Mouse (Mus musculus) heart, embryonic 15.5 days (tissue): ENCODE results near the gene Tbc1d17. TPM values are rescaled to one million over a fixed set of nuclear protein-coding genes. Genes with fewer than 3 reads are reported as not detected.

Experiments used
- ATAC-seq: fragments of 200-750 bp; cut with Nextera tagmentation; replicated peaks from 2 replicates; pipeline ENCODE4 v1.8.0; 2017; ENCODE audit warnings: low read depth, moderate TSS enrichment; ENCODE audit not compliant: insufficient number of reproducible peaks, insufficient read depth, low FRiP score
- H3K27ac ChIP-seq: fragments of 300-500 bp; sonication (generic); 2 replicates; pipeline ENCODE4 v1.5.1; 2015; ENCODE audit warnings: mild to moderate bottlenecking, inconsistent platforms
- H3K27me3 ChIP-seq: fragments of 300-500 bp; sonication (generic); 2 replicates; pipeline ENCODE4 v1.6.1; 2015; ENCODE audit warnings: inconsistent platforms
- H3K36me3 ChIP-seq: fragments of 300-500 bp; sonication (generic); 2 replicates; pipeline ENCODE4 v1.6.1; 2015; ENCODE audit warnings: mild to moderate bottlenecking, inconsistent platforms
- H3K4me1 ChIP-seq: fragments of 300-500 bp; sonication (generic); replicated peaks from 2 replicates; pipeline ENCODE4 v1.6.1; 2015; ENCODE audit warnings: inconsistent platforms
- H3K4me2 ChIP-seq: fragments of 300-500 bp; sonication (generic); 2 replicates; pipeline ENCODE4 v1.6.1; 2015; ENCODE audit warnings: inconsistent platforms, mild to moderate bottlenecking, moderate library complexity
- H3K4me3 ChIP-seq: fragments of 300-500 bp; sonication (generic); 2 replicates; pipeline ENCODE4 v1.5.1; 2015; ENCODE audit warnings: mild to moderate bottlenecking, inconsistent platforms
- H3K9ac ChIP-seq: fragments of 300-500 bp; sonication (generic); 2 replicates; pipeline ENCODE4 v1.6.1; 2015; ENCODE audit warnings: mild to moderate bottlenecking, inconsistent platforms
- H3K9me3 ChIP-seq: fragments of 300-500 bp; sonication (generic); replicated peaks from 2 replicates; pipeline ENCODE4 v1.6.1; 2016; ENCODE audit warnings: inconsistent platforms
- WGBS: fragments of 180-500 bp; shearing (Covaris S2); methylation state at CpG from one replicate; pipeline ENCODE4 v1.1.7; 2015; ENCODE audit warnings: mixed read lengths; 5-methylcytosine and 5-hydroxymethylcytosine counted together
- polyA plus RNA-seq: library from polyadenylated mRNA; unstranded; fragments of >200 nt; fragmentation: Nextera tagmentation; extraction: Ambion mirVana; gene quantifications from 2 replicates; pipeline ENCODE4 v1.2.1, GENCODE M21; 2015

Tbc1d17 gene
- 53.2 and 63.4 TPM in 2 replicates for polyA plus RNA-seq

DNA sequence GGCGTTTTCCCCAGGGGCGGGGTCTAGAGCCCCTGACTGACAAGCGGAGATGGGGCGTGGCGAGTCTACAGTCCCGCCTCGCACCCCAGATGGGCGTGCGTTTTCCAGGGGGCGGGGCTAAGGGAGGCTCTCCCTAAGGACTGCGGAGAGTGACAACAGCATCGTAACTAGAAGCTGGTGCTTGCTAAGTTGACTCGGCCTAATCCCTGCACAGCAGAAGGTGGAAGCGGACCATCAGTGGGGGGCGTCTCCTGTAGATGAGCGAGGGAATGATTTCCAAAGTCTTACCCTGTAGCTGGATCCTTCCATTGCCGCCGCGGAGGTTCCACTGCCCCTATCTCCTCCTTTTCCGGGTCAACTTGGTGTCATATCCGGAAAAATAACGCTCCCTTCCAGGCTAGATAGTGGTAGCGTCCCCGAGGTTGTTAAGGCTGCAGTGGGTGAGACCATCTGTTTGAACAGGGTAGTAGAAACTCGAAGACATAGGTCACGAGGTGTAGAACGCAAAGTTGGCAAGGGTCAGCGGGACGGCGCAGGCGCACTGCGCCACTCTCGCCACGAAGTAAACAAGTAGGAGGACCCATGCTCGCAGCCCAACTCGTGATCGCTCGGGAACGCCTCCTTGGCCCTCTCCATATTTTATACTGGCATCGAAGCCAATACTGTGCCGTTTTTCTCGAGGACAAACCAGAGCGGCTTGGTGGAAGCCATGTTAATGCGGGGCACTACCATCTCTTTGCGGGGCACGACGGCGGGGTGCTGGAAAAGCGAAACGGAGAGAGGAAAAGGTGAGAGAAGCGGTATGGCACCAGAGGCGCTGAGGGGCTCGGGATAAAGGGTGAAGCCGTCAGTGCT lies at the start of gene Tbc1d17, which contains the start of gene Akt1s1:
Gene Tbc1d17 (minus strand): TSS at position 519 of the 855 bp plus-strand sequence.
Gene Akt1s1 (plus strand): TSS at position 431 of the 855 bp plus-strand sequence.
- no peaks in the 10 kb centered on the region for H3K9me3 ChIP-seq
- WGBS, result under 1% methylated on average over 54 of the region's 54 CpGs
- H3K27me3 ChIP-seq, result no peaks in the 10 kb centered on the region
- peak within 1 kb of the TSS; percentile 76 for H3K4me2 ChIP-seq
- peak within 1 kb of the TSS; percentile 87 for H3K4me3 ChIP-seq
- peaks cover 38% of the 10 kb centered on the region for H3K36me3 ChIP-seq
- peaks cover 41% of the 10 kb centered on the region for H3K4me1 ChIP-seq
- peak; percentile 81 for ATAC-seq
- peak within 1 kb of the TSS; percentile 97 for H3K27ac ChIP-seq
- H3K9ac ChIP-seq, result peak within 1 kb of the TSS; percentile 78

DNA sequence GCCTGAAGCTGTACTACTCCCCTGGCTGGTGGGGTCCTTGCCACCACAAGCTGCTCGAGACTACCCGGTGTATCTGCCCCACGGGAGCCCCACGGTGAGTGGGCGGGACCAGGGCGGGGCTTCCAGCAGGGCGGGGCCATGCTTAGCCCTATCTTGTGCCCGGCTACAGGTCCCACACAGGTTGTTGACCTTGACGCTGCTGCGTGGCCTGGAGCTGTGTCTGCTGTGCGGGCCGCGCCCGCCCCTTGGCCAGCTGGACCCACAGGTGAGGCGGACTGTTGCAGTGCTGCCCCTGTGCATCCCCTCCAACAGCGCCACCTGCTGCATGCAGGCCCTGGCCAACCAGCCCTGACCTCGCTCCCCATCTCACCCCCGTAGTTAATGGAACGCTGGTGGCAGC lies 49.7 kb upstream of the Tbc1d17 start:
- no peak overlapping the region for H3K4me3 ChIP-seq
- no peak overlapping the region for H3K27ac ChIP-seq
- peak overlapping the region; percentile 6; the same call in 1 of the 2 replicates for H3K4me2 ChIP-seq
- H3K4me1 ChIP-seq, result peaks cover 47% of the 10 kb centered on the region
- no peak overlapping the region for H3K9ac ChIP-seq
- ATAC-seq, result no peak
- 40% methylated on average over 19 of the region's 19 CpGs for WGBS
- H3K27me3 ChIP-seq, result no peaks in the 10 kb centered on the region
- peaks cover 36% of the 10 kb centered on the region for H3K36me3 ChIP-seq
- H3K9me3 ChIP-seq, result no peaks in the 10 kb centered on the region

DNA sequence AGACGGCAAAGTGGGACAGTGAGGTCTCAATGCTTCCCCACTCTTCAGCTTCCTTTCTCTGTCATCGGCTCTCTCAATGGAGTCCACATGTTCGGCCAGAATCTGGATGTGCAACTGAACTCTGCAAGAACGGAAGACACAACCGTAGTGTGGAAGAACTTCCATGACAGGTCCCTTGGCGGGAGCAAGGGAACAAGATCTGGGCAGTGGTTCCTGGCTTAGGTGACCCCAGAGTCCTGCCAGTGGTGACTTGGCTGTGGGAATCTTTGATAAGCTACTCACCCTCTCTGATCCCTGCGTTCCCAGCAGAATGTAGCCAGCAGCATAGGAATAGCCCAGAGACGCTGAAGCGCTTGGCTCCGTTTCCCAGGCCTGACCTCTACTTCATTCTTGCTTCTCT lies 47.6 kb upstream of the Tbc1d17 start:
- Histone ChIP-seq H3K27ac (peak overlapping the region; percentile 94), H3K9ac (peak overlapping the region; percentile 76), H3K4me1 (peaks cover 49% of the 10 kb centered on the region), H3K4me2 (peak overlapping the region; percentile 77), H3K27me3 (no peaks in the 10 kb centered on the region), H3K36me3 (peaks cover 19% of the 10 kb centered on the region; the same call in 1 of the 2 replicates), H3K9me3 (no peaks in the 10 kb centered on the region), H3K4me3 (peak overlapping the region; percentile 71)
- no peak for ATAC-seq
- 34% methylated on average over 10 of the region's 10 CpGs for WGBS

DNA sequence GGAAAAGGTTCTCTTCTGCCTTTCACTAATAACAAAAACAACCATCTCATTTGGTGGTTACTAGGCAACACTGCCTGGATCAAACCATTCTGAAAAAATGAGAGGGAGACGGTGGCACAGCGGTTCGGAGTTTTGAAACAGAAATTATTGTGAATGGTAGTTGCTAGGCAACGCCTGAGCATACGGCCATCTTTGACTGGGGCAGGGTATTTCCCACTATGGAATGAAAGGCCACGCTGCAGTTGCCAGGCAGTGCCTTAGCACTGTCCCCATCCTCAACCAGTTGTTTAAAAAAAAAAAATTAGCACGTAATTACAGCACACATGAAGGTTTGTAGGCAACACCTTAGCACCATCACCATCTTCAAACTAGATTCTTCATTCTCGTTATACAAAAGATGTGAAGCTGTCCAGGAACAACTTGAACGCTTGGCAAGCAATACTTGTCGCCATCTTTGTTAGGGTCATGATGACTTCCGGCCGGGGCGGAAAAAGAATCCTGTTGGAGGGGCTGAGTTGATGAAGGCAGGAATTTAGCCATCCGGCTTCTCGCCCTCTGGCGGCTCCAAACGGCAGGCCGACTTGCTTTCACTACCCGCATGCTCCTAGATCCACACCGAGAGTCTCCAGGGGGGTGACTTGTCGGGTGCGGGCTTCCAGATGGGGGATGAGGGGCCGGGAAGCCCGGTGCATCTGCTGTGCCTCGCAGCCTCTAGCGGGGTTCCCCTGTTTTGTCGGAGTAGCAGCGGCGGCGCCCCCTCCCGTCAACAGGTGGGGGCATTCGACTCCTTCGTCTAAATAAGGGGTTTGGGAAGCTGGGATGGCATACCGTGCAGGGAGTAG lies 46.9 kb upstream of the Tbc1d17 start, which contains the start of gene Fuz:
Gene Fuz (plus strand): TSS at position 487 of the 842 bp plus-strand sequence.
- WGBS, result 1% methylated on average over 34 of the region's 34 CpGs
- H3K9me3 ChIP-seq, result no peaks in the 10 kb centered on the region
- peak within 1 kb of the TSS; percentile 71 for H3K4me3 ChIP-seq
- H3K9ac ChIP-seq, result peak within 1 kb of the TSS; percentile 76
- H3K4me2 ChIP-seq, result peak within 1 kb of the TSS; percentile 77
- peak; percentile 45 for ATAC-seq
- H3K27me3 ChIP-seq, result no peaks in the 10 kb centered on the region
- peak within 1 kb of the TSS; percentile 94 for H3K27ac ChIP-seq
- peaks cover 49% of the 10 kb centered on the region for H3K4me1 ChIP-seq
- peaks cover 16% of the 10 kb centered on the region; the same call in 1 of the 2 replicates for H3K36me3 ChIP-seq

DNA sequence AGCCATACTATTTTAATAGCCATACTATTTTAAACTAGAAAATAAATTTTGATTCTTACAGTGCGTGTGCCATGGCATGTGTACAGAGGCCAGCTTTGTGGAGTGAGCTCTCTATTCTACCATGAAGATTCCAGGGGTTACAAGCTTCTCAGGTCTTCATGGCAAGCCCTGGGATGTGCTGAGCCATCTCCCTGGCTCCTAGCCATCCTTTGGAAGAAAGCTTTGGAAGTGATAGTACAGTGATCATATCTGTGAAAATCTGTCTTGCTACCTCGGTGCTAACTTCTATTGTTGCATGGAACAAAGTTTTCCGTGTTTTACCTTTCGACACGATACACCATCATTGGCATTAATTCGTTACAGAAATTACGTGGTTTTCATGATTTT lies 46.3 kb upstream of the Tbc1d17 start:
- H3K4me3 ChIP-seq, result peak overlapping the region; percentile 71
- H3K4me1 ChIP-seq, result peaks cover 53% of the 10 kb centered on the region
- peak overlapping the region; percentile 94; the same call in 1 of the 2 replicates for H3K27ac ChIP-seq
- WGBS, result 74% methylated on average over 7 of the region's 7 CpGs
- H3K9ac ChIP-seq, result no peak overlapping the region
- peak overlapping the region; percentile 77 for H3K4me2 ChIP-seq
- no peak for ATAC-seq
- H3K9me3 ChIP-seq, result no peaks in the 10 kb centered on the region
- peaks cover 16% of the 10 kb centered on the region for H3K36me3 ChIP-seq
- H3K27me3 ChIP-seq, result no peaks in the 10 kb centered on the region

DNA sequence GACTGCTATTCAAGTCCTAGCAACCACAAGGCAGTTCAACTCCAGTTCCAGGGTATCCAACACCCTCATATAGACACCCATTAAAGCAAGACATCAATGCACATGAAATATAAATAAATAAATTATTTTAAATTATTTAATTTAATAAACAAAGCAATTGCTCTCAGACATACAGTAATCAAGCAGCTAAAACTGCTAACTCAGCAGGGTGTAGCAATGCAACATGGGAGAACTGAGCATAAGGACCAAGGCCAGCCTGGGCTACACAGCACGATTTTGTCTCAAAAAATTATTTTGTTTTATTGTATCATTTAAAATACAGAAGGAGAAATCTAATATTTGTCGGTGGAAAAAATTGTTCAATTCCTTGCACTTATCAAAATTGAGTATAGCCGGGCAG lies 45.3 kb upstream of the Tbc1d17 start:
- H3K4me2 ChIP-seq, result no peak overlapping the region
- WGBS, result 87% methylated on average over 3 of the region's 3 CpGs
- H3K9me3 ChIP-seq, result no peaks in the 10 kb centered on the region
- no peak overlapping the region for H3K4me3 ChIP-seq
- H3K9ac ChIP-seq, result no peak overlapping the region
- peaks cover 7% of the 10 kb centered on the region; the same call in 1 of the 2 replicates for H3K36me3 ChIP-seq
- no peak for ATAC-seq
- no peaks in the 10 kb centered on the region for H3K27me3 ChIP-seq
- peaks cover 61% of the 10 kb centered on the region for H3K4me1 ChIP-seq
- H3K27ac ChIP-seq, result peak overlapping the region; percentile 78; the same call in 1 of the 2 replicates

DNA sequence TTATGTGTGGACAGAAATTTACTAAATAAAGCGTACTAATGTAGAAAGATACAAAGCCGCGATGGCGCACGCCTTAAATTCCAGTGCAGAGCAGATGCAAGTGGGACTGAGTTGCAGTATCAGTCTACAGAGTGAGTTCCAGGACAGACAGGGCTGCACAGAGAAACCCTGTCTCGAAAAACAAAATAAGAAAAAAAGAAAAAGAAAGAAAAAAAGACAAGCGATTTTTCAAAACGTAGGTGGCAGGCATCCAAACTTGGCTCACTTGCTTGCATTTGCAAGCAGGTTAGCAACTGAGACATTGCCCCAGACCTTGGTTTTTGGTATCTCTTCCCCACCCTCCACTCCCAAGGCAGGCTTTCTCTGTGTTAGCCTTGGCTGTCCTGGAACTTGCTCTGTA lies 44.3 kb upstream of the Tbc1d17 start:
- H3K36me3 ChIP-seq, result peaks cover 7% of the 10 kb centered on the region; the same call in 1 of the 2 replicates
- peak overlapping the region; percentile 10; the same call in 1 of the 2 replicates for H3K4me3 ChIP-seq
- ATAC-seq, result no peak
- no peak overlapping the region for H3K9ac ChIP-seq
- H3K27me3 ChIP-seq, result no peaks in the 10 kb centered on the region
- peak overlapping the region; percentile 48 for H3K4me2 ChIP-seq
- no peaks in the 10 kb centered on the region for H3K9me3 ChIP-seq
- H3K4me1 ChIP-seq, result peaks cover 62% of the 10 kb centered on the region
- 25% methylated on average over 8 of the region's 8 CpGs for WGBS
- H3K27ac ChIP-seq, result peak overlapping the region; percentile 78

DNA sequence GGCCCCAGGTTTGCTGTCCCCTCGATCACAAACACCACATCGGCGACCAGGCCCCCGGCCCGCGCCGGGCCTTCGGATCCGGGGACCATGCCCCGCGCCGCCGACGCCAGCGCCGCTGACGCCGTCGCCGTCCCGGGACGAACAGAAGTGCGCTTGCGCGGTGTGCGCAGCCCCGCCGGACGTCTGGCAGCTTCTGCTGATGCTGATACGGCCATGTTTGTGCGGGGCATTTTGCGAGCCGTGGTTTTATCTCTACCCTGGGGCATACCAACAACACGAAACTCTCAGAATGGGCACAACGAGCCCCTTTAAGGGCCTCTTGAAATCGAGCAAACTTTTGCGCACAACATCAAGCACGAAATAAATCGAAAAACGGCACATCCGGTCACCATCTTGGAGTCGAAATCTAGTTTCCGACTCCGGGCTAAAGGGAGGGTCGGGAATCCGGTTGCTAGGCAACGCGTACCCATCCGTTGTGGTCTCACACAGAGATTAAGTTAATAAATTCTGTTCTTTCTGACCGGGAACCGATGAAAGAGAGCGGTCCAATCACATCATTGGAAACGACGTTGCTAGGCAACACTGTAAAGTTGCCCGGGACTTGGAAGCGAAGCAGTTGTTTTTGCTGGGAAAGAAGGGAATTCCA lies 43.5 kb upstream of the Tbc1d17 start, which contains the start of gene Med25:
Gene Med25 (minus strand): TSS at position 437 of the 646 bp plus-strand sequence.
- ATAC-seq, result peak; percentile 65
- peak within 1 kb of the TSS; percentile 84 for H3K4me2 ChIP-seq
- peaks cover 7% of the 10 kb centered on the region; the same call in 1 of the 2 replicates for H3K36me3 ChIP-seq
- no peaks in the 10 kb centered on the region for H3K27me3 ChIP-seq
- H3K27ac ChIP-seq, result peak within 1 kb of the TSS; percentile 88
- H3K9me3 ChIP-seq, result no peaks in the 10 kb centered on the region
- under 1% methylated on average over 56 of the region's 56 CpGs for WGBS
- peaks cover 63% of the 10 kb centered on the region for H3K4me1 ChIP-seq
- peak within 1 kb of the TSS; percentile 90 for H3K9ac ChIP-seq
- peak within 1 kb of the TSS; percentile 80 for H3K4me3 ChIP-seq

DNA sequence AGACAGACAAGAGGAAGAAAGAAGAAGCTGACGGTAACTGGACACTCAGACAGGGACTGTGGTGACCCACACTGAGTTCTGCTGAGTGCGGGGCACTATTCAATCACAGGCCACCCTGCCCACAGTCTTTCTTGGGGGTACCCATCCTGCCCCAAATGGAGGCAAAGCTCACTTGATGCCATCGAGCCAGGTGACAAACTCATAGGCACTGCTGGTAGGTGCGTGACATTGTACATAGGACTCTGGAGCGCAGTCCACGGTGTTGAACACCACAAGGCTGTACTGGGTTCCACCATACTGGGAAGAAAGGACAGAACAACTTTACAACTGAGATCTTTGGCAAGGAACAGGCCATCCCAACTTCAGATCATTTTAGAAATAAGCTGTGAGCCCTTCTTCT lies 42.7 kb upstream of the Tbc1d17 start:
- no peak for ATAC-seq
- WGBS, result 20% methylated on average over 6 of the region's 6 CpGs
- peak overlapping the region; percentile 88 for H3K27ac ChIP-seq

DNA sequence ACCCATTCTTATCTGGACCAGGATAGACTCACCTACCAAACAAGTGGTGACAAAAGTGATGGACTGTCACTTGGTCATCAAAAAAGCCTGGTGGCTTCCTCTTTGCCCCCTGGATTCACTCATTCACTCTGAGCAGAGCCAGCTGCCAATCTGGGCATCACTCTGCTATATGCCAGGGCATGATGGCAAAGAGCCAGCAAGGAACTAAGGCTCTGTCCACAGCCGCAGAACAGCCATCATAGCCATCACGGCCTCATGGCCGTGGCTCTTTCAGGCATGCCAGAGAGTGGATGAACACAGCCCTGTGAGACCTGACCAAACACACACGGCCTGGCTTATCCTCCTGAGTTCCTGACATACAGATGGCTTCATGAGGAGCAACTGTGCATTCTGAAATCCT lies 41.9 kb upstream of the Tbc1d17 start:
- H3K27me3 ChIP-seq, result no peaks in the 10 kb centered on the region
- H3K4me1 ChIP-seq, result peaks cover 57% of the 10 kb centered on the region
- no peak overlapping the region for H3K27ac ChIP-seq
- peak overlapping the region; percentile 80 for H3K4me3 ChIP-seq
- H3K36me3 ChIP-seq, result peaks cover 15% of the 10 kb centered on the region
- peak overlapping the region; percentile 84 for H3K4me2 ChIP-seq
- H3K9me3 ChIP-seq, result no peaks in the 10 kb centered on the region
- 0 out of 2 replicates have a peak overlapping the region, but pooled peaks have one; percentile 90 for H3K9ac ChIP-seq
- WGBS, result 64% methylated on average over 4 of the region's 4 CpGs
- ATAC-seq, result no peak

More for the DNA sequence above, 42.7 kb upstream of the Tbc1d17 start:
- peak overlapping the region; percentile 80 for H3K4me3 ChIP-seq
- peak overlapping the region; percentile 90 for H3K9ac ChIP-seq
- H3K4me2 ChIP-seq, result peak overlapping the region; percentile 84
- H3K9me3 ChIP-seq, result no peaks in the 10 kb centered on the region
- peaks cover 61% of the 10 kb centered on the region for H3K4me1 ChIP-seq
- no peaks in the 10 kb centered on the region for H3K27me3 ChIP-seq
- peaks cover 7% of the 10 kb centered on the region for H3K36me3 ChIP-seq
